Mouse (Mus musculus) kidney, adult 2 months (tissue): ENCODE measurements at regions not wholly inside any gene's neighbourhood (a gene's known extent, or its start where the extent isn't known, plus 50 kb on each side); places are given as distances from the start of the nearest gene placed in this dataset.

Experiments
- CTCF ChIP-seq: fragments of 200-500 bp; conservative IDR thresholded peaks from 2 replicates; pipeline ENCODE4 v1.5.1; 2011; ENCODE audit warnings: low read depth, mild to moderate bottlenecking, control low read depth, low read length, moderate library complexity, mixed read lengths; ENCODE audit not compliant: insufficient read depth, insufficient read length
- POLR2A ChIP-seq: fragments of 200-500 bp; IDR thresholded peaks from one replicate; pipeline ENCODE4 v1.6.1; 2011; ENCODE audit warnings: low read depth, low read length, control low read depth

DNA sequence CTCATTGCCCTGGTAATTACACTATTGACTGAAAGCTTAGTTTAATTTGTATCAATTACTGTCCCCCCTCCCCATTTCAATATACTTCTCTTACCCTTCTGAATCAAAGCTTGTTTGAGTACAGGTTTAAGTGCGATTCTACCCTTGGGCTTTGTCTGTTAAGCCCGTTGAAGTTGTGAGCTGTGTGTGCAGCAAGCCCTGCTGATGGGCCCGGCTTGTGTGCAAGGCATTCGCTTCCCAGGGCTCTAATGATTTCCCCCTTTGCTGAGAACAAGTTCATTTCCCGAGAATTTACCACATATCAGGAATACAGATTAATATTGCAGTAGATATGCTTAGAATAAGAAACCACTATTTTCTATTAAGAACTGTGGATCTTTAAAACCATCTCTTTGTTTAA, 460.6 kb downstream of the Dok5 start:
- TF ChIP-seq POLR2A (no peak), CTCF (no peak)
